In genomic region chrX:164980193-164980775, GRCm38 (mm10) we compare ENCODE assay signal across 8 mouse cellular contexts. TPM values are rescaled to one million over a fixed set of nuclear protein-coding genes. Genes with fewer than 3 reads are reported as not detected.
DNase-seq lines count a peak whose midpoint lies in the region; ATAC-seq and TF ChIP-seq lines count a peak whose summit lies in the region.

Mospd2 (minus strand) TSS chrX:164980375.
Fancb (plus strand) TSS chrX:164980592.

- in situ Hi-C loops in Patski (cut with MboI; ENCODE audit: low pct_unique_long_range_greater_than_20kb) = no loop called here

- peak within 1 kb of the TSS; percentile 57 for H3K4me3 ChIP-seq in hindbrain, embryonic 14.5 days (replicated peaks; ENCODE audit: low read length)

- CTCF ChIA-PET in Patski (lab: Charles Lee) = interaction anchor here (1.1 kb wide), 1 partner anchor 8 kb away, joined by 3 read pairs; no protein-coding TSS in a partner anchor

- no peaks in the 10 kb centered on the region for H3K36me3 ChIP-seq in hindbrain, embryonic 14.5 days (replicated peaks; ENCODE audit: control insufficient read depth, insufficient read depth)

- H3K4me1 ChIP-seq in hindbrain, embryonic 14.5 days (replicated peaks; ENCODE audit: control insufficient read depth, insufficient read depth, low read length) = peaks cover 4% of the 10 kb centered on the region; the same call in 1 of the 2 replicates

- POLR2A ChIA-PET in Patski (lab: Charles Lee) = no interaction called here

- H3K4me2 ChIP-seq in hindbrain, embryonic 14.5 days (replicated peaks) = peak within 1 kb of the TSS; percentile 59

- no peak for TF ChIP-seq CTCF in Patski (IDR thresholded peaks at IDR 0.05)

- no peaks in the 10 kb centered on the region for H3K27me3 ChIP-seq in Patski
- H3K27me3 ChIP-seq in hindbrain, embryonic 14.5 days (ENCODE audit: control insufficient read depth, insufficient read depth, low read length) = no peaks in the 10 kb centered on the region

- WGBS in hindbrain, embryonic 14.5 days = 16% methylated on average over 25 of the region's 26 CpGs

- H3K9me3 ChIP-seq in hindbrain, embryonic 14.5 days (ENCODE audit: control insufficient read depth, low read length) = no peaks in the 10 kb centered on the region

- H3K27ac ChIP-seq in hindbrain, embryonic 14.5 days = peak within 1 kb of the TSS; percentile 69; the same call in 1 of the 2 replicates

- peak; percentile 99 for ATAC-seq in Patski
- peak; percentile 100 for ATAC-seq in hindbrain, embryonic 14.5 days (ENCODE audit: low FRiP score)

- peak; percentile 78 for DNase-seq in Patski (ENCODE audit: low read depth, low spot score)
- peak; percentile 84 to 88 for DNase-seq in cerebellum, postnatal 14 days
- DNase-seq in frontal cortex, postnatal 14 days (ENCODE audit: low spot score in 2 of 2) = peak; percentile 72 to 86
- peak; percentile 74 for DNase-seq in hindbrain, embryonic 14.5 days (ENCODE audit: low spot score)
- DNase-seq in layer of hippocampus, postnatal 36 days = peak; percentile 80 to 84
- peak; percentile 96 for DNase-seq in lung, postnatal 36 days
- DNase-seq in retina, postnatal 1 day = peak; percentile 95
- peak; percentile 62 to 81 for DNase-seq in urinary bladder, adult 18-20 months (ENCODE audit: low spot score in 2 of 2)

- H3K9ac ChIP-seq in hindbrain, embryonic 14.5 days = peak within 1 kb of the TSS; percentile 68

RNA-seq across cellular contexts. Expression of gene Mospd2, which starts in this region (rescaled TPM):
- 48.6 TPM for polyA plus RNA-seq in Patski (2021)
- polyA plus RNA-seq in hindbrain, embryonic 14.5 days (2014; fragmentation: Nextera tagmentation; extraction: Ambion mirVana) = 21.6 and 22.6 TPM in 2 replicates
- 10 to 100 TPM; 21.9 to 22.1 TPM for total RNA-seq in layer of hippocampus, postnatal 36 days (2021)

RNA-seq across cellular contexts. Expression of gene Fancb, which starts in this region (rescaled TPM):
- 3.8 TPM for polyA plus RNA-seq in Patski (2021)
- 3.3 and 4.5 TPM in 2 replicates for polyA plus RNA-seq in hindbrain, embryonic 14.5 days (2014; fragmentation: Nextera tagmentation; extraction: Ambion mirVana)
- total RNA-seq in layer of hippocampus, postnatal 36 days (2021) = 1 to 10 TPM; 1.9 to 2.2 TPM

Comparison
In these comparisons a context has a peak if more than half of its experiments do, and no peak if none do; other contexts are left out.
1. Peak in every context shown above with its lines: DNase-seq, ATAC-seq, H3K4me3 ChIP-seq and H3K27ac ChIP-seq.